Mouse (Mus musculus) limb, embryonic 14.5 days (tissue): ENCODE data around the gene Xylt1. TPM values are rescaled to one million over a fixed set of nuclear protein-coding genes. Genes with fewer than 3 reads are reported as not detected.

Experiments used
- ATAC-seq: fragments of 200-750 bp; cut with Nextera tagmentation; 2 replicates; pipeline ENCODE4 v1.8.0; 2017; ENCODE audit warnings: low read depth, moderate number of reproducible peaks, moderate TSS enrichment; ENCODE audit not compliant: low FRiP score
- DNase-seq: peaks from one replicate; pipeline ENCODE4 v3.0.0-alpha.2; 2015; ENCODE audit warnings: low spot score
- H3K27ac ChIP-seq: fragments of 300-500 bp; sonication (generic); replicated peaks from 2 replicates; pipeline ENCODE4 v1.5.1; 2014; ENCODE audit warnings: low read depth, mild to moderate bottlenecking, low read length, moderate library complexity, mixed read lengths
- H3K27me3 ChIP-seq: fragments of 300-500 bp; sonication (generic); 2 replicates; pipeline ENCODE4 v1.6.1; 2014; ENCODE audit warnings: low read length, mixed read lengths; ENCODE audit not compliant: control insufficient read depth, insufficient read depth
- H3K36me3 ChIP-seq: fragments of 300-500 bp; sonication (generic); 2 replicates; pipeline ENCODE4 v1.6.1; 2014; ENCODE audit warnings: mild to moderate bottlenecking, low read length, moderate library complexity, mixed read lengths; ENCODE audit not compliant: control insufficient read depth, insufficient read depth
- H3K4me1 ChIP-seq: fragments of 300-500 bp; sonication (generic); 2 replicates; pipeline ENCODE4 v1.6.1; 2014; ENCODE audit warnings: antibody characterized with exemption, low read length, mixed read lengths; ENCODE audit not compliant: control insufficient read depth, insufficient read depth
- H3K4me2 ChIP-seq: fragments of 300-500 bp; sonication (generic); replicated peaks from 2 replicates; pipeline ENCODE4 v1.6.1; 2014; ENCODE audit warnings: low read depth, mild to moderate bottlenecking, low read length, moderate library complexity; ENCODE audit not compliant: severe bottlenecking
- H3K4me3 ChIP-seq: fragments of 300-500 bp; sonication (generic); replicated peaks from 2 replicates; pipeline ENCODE4 v1.5.1; 2014; ENCODE audit warnings: low read length
- H3K9ac ChIP-seq: fragments of 300-500 bp; sonication (generic); 2 replicates; pipeline ENCODE4 v1.6.1; 2014; ENCODE audit warnings: mild to moderate bottlenecking, low read depth, low read length, moderate library complexity; ENCODE audit not compliant: severe bottlenecking
- H3K9me3 ChIP-seq: fragments of 300-500 bp; sonication (generic); 2 replicates; pipeline ENCODE4 v1.6.1; 2016; ENCODE audit warnings: low read length; ENCODE audit not compliant: control insufficient read depth
- POLR2A ChIP-seq: fragments of 200-500 bp; IDR thresholded peaks from 2 replicates; pipeline ENCODE4 v1.8.0; 2012; ENCODE audit warnings: inconsistent platforms, mild to moderate bottlenecking, moderate library complexity, borderline replicate concordance; ENCODE audit not compliant: insufficient read depth, insufficient read length; ENCODE audit errors: extremely low read depth
- WGBS: fragments of 180-500 bp; shearing (Covaris S2); extraction: QIAGEN DNeasy Blood & Tissue Kit; methylation state at CpG from one replicate; pipeline ENCODE4 v1.1.7; 2014; 5-methylcytosine and 5-hydroxymethylcytosine counted together
- polyA plus RNA-seq, 2 experiments: library from polyadenylated mRNA; depleted of rRNA in 1 of 2; stranded (reverse) in 1 of 2; unstranded in 1 of 2; fragments of >200 nt; fragmentation: Nextera tagmentation in 1 of 2; extraction: Ambion mirVana in 1 of 2; gene quantifications; 2 replicates each; pipeline versions ENCODE4 v1.2.1 to v1.2.3; 2012 to 2014

Gene Xylt1
- polyA plus RNA-seq, 2 experiments: 4.2 to 9.9 TPM

- no peak for ATAC-seq
- Histone ChIP-seq H3K9me3 (no peaks in the 10 kb centered on the region), H3K9ac (no peak overlapping the region), H3K4me3 (no peak overlapping the region), H3K36me3 (no peaks in the 10 kb centered on the region), H3K4me1 (no peaks in the 10 kb centered on the region), H3K4me2 (no peak overlapping the region), H3K27ac (no peak overlapping the region), H3K27me3 (no peaks in the 10 kb centered on the region)
- no peak for TF ChIP-seq POLR2A
- 71% methylated on average over 5 of the region's 5 CpGs for WGBS
- no peak for DNase-seq
Observed at GRCm38 (mm10) chr7:117716876-117717408, 336.2 kb downstream of the Xylt1 start.

DNA sequence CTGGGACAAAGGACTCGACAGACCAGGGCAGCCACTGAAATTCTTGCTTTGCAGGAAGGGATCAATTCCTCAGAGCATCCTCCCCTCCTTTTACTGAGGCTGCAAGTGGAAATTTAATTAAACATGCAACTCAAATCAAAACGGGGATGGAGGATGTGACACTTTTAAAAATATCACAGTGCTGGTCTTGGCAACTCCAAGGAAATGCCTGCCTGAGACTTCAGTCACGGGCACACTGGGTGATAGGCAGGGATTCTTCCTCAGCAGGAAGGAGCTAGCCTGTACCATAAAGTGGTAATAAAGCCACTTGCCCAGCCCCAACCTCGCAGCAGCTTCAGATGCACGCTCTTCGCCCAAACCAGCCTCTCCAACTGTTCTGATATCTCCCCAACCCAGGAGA lies 339.6 kb downstream of the Xylt1 start:
- no peaks in the 10 kb centered on the region for H3K4me1 ChIP-seq
- H3K27ac ChIP-seq: no peak overlapping the region
- ATAC-seq (no peak), DNase-seq (no peak)
- no peaks in the 10 kb centered on the region for H3K36me3 ChIP-seq
- H3K4me3 ChIP-seq: no peak overlapping the region
- H3K27me3 ChIP-seq: no peaks in the 10 kb centered on the region
- 65% methylated on average over 6 of the region's 6 CpGs for WGBS
- no peaks in the 10 kb centered on the region for H3K9me3 ChIP-seq
- no peak for TF ChIP-seq POLR2A
- no peak overlapping the region for H3K4me2 ChIP-seq
- H3K9ac ChIP-seq: no peak overlapping the region
